Mouse (Mus musculus): Measurements from ENCODE around the gene Dcst1. TPM values are rescaled to one million over a fixed set of nuclear protein-coding genes. Genes with fewer than 3 reads are reported as not detected.

Dcst1 gene
- total and polyA plus RNA-seq, 2 experiments from 2014 or later, result 0.05 to 1.1 TPM

- Histone ChIP-seq H3K4me1 (ENCODE audit: insufficient read depth, low read length) (no peaks in the 10 kb centered on the region), H3K27me3 (ENCODE audit: insufficient read depth, low read length) (no peaks in the 10 kb centered on the region), H3K4me2 (ENCODE audit: low read depth, low read length, poor library complexity, severe bottlenecking) (no peak overlapping the region), H3K27ac (ENCODE audit: low read depth, low read length) (no peak overlapping the region), H3K4me3 (ENCODE audit: low read depth, low read length) (no peak overlapping the region), H3K9me3 (ENCODE audit: low read length) (no peaks in the 10 kb centered on the region), H3K36me3 (ENCODE audit: insufficient read depth, low read length) (no peaks in the 10 kb centered on the region), H3K9ac (replicated peaks; ENCODE audit: low read length, poor library complexity, severe bottlenecking) (no peak overlapping the region)
- 86% methylated on average over 11 of the region's 11 CpGs for WGBS
- no peak for TF ChIP-seq CTCF (IDR thresholded peaks at IDR 0.05)
- no peak for ATAC-seq (ENCODE audit: low FRiP score)
- DNase-seq (ENCODE audit: low spot score), result no peak
Observed at GRCm38 (mm10) chr3:89381233-89381632, 16.2 kb upstream of the Dcst1 start.

- Histone ChIP-seq H3K36me3 (ENCODE audit: insufficient read depth, low read length) (no peaks in the 10 kb centered on the region), H3K4me3 (ENCODE audit: low read depth, low read length) (no peak overlapping the region), H3K27ac (ENCODE audit: low read depth, low read length) (no peak overlapping the region), H3K27me3 (ENCODE audit: insufficient read depth, low read length) (no peaks in the 10 kb centered on the region), H3K9me3 (ENCODE audit: low read length) (no peaks in the 10 kb centered on the region), H3K4me2 (ENCODE audit: low read depth, low read length, poor library complexity, severe bottlenecking) (no peak overlapping the region), H3K9ac (replicated peaks; ENCODE audit: low read length, poor library complexity, severe bottlenecking) (no peak overlapping the region), H3K4me1 (ENCODE audit: insufficient read depth, low read length) (no peaks in the 10 kb centered on the region)
- ATAC-seq (ENCODE audit: low FRiP score) (no peak), DNase-seq (ENCODE audit: low spot score) (no peak)
- TF ChIP-seq CTCF (IDR thresholded peaks at IDR 0.05), result no peak
- 93% methylated on average over 18 of the region's 18 CpGs for WGBS
Observed at GRCm38 (mm10) chr3:89380711-89381110, 15.7 kb upstream of the Dcst1 start.

GRCm38 (mm10) chr3:89380291-89380690, 15.2 kb upstream of the Dcst1 start:
- no peak for DNase-seq (ENCODE audit: low spot score)
- no peaks in the 10 kb centered on the region for H3K4me1 ChIP-seq (ENCODE audit: insufficient read depth, low read length)
- no peak for ATAC-seq (ENCODE audit: low FRiP score)
- H3K4me2 ChIP-seq (ENCODE audit: low read depth, low read length, poor library complexity, severe bottlenecking), result no peak overlapping the region
- no peaks in the 10 kb centered on the region for H3K9me3 ChIP-seq (ENCODE audit: low read length)
- 96% methylated on average over 14 of the region's 14 CpGs for WGBS
- H3K27ac ChIP-seq (ENCODE audit: low read depth, low read length), result no peak overlapping the region
- no peak overlapping the region for H3K4me3 ChIP-seq (ENCODE audit: low read depth, low read length)
- no peak overlapping the region for H3K9ac ChIP-seq (replicated peaks; ENCODE audit: low read length, poor library complexity, severe bottlenecking)
- TF ChIP-seq CTCF (IDR thresholded peaks at IDR 0.05), result no peak
- no peaks in the 10 kb centered on the region for H3K27me3 ChIP-seq (ENCODE audit: insufficient read depth, low read length)
- no peaks in the 10 kb centered on the region for H3K36me3 ChIP-seq (ENCODE audit: insufficient read depth, low read length)

GRCm38 (mm10) chr3:89379388-89380131, 14.5 kb upstream of the Dcst1 start:
- H3K9ac ChIP-seq (replicated peaks; ENCODE audit: low read length, poor library complexity, severe bottlenecking), result no peak overlapping the region
- no peaks in the 10 kb centered on the region for H3K4me1 ChIP-seq (ENCODE audit: insufficient read depth, low read length)
- ATAC-seq (ENCODE audit: low FRiP score) (no peak), DNase-seq (ENCODE audit: low spot score) (no peak)
- no peak overlapping the region for H3K27ac ChIP-seq (ENCODE audit: low read depth, low read length)
- no peaks in the 10 kb centered on the region for H3K9me3 ChIP-seq (ENCODE audit: low read length)
- 87% methylated on average over 31 of the region's 31 CpGs for WGBS
- H3K4me3 ChIP-seq (ENCODE audit: low read depth, low read length), result no peak overlapping the region
- TF ChIP-seq CTCF (IDR thresholded peaks at IDR 0.05), result no peak
- no peaks in the 10 kb centered on the region for H3K27me3 ChIP-seq (ENCODE audit: insufficient read depth, low read length)
- no peaks in the 10 kb centered on the region for H3K36me3 ChIP-seq (ENCODE audit: insufficient read depth, low read length)
- H3K4me2 ChIP-seq (ENCODE audit: low read depth, low read length, poor library complexity, severe bottlenecking), result no peak overlapping the region

GRCm38 (mm10) chr3:89378394-89379067, 13.5 kb upstream of the Dcst1 start:
- H3K27me3 ChIP-seq (ENCODE audit: insufficient read depth, low read length), result no peaks in the 10 kb centered on the region
- peak overlapping the region; percentile 38; the same call in 1 of the 2 replicates for H3K27ac ChIP-seq (ENCODE audit: low read depth, low read length)
- H3K4me2 ChIP-seq (ENCODE audit: low read depth, low read length, poor library complexity, severe bottlenecking), result peak overlapping the region; percentile 97
- H3K36me3 ChIP-seq (ENCODE audit: insufficient read depth, low read length), result no peaks in the 10 kb centered on the region
- H3K9me3 ChIP-seq (ENCODE audit: low read length), result no peaks in the 10 kb centered on the region
- WGBS, result 1% methylated on average over 26 of the region's 29 CpGs
- peak overlapping the region; percentile 80 for H3K9ac ChIP-seq (replicated peaks; ENCODE audit: low read length, poor library complexity, severe bottlenecking)
- no peaks in the 10 kb centered on the region for H3K4me1 ChIP-seq (ENCODE audit: insufficient read depth, low read length)
- ATAC-seq (ENCODE audit: low FRiP score), result peak; percentile 89
- DNase-seq (ENCODE audit: low spot score), result peak; percentile 81
- TF ChIP-seq CTCF (IDR thresholded peaks at IDR 0.05), result peak; percentile 91
- H3K4me3 ChIP-seq (ENCODE audit: low read depth, low read length), result peak overlapping the region; percentile 55

- no peak for TF ChIP-seq CTCF (IDR thresholded peaks at IDR 0.05)
- Histone ChIP-seq H3K9me3 (ENCODE audit: low read length) (no peaks in the 10 kb centered on the region), H3K27me3 (ENCODE audit: insufficient read depth, low read length) (no peaks in the 10 kb centered on the region), H3K4me3 (ENCODE audit: low read depth, low read length) (peak overlapping the region; percentile 55), H3K4me2 (ENCODE audit: low read depth, low read length, poor library complexity, severe bottlenecking) (peak overlapping the region; percentile 97), H3K27ac (ENCODE audit: low read depth, low read length) (no peak overlapping the region), H3K36me3 (ENCODE audit: insufficient read depth, low read length) (no peaks in the 10 kb centered on the region), H3K4me1 (ENCODE audit: insufficient read depth, low read length) (no peaks in the 10 kb centered on the region), H3K9ac (replicated peaks; ENCODE audit: low read length, poor library complexity, severe bottlenecking) (peak overlapping the region; percentile 80)
- 75% methylated on average over 4 of the region's 4 CpGs for WGBS
- ATAC-seq (ENCODE audit: low FRiP score) (0 out of 2 replicates have a peak, but pooled peaks have one; percentile 12), DNase-seq (ENCODE audit: low spot score) (no peak)
Observed at GRCm38 (mm10) chr3:89377831-89378230, 12.8 kb upstream of the Dcst1 start.
